Mouse (Mus musculus) limb, embryonic 11.5 days (tissue): ENCODE measurements at regions not wholly inside any gene's neighbourhood (a gene's known extent, or its start where the extent isn't known, plus 50 kb on each side); places are given as distances from the start of the nearest gene placed in this dataset.

Experiments used
- ATAC-seq: fragments of 200-750 bp; cut with Nextera tagmentation; 2 replicates; pipeline ENCODE4 v1.8.0; 2017; ENCODE audit warnings: low read depth; ENCODE audit not compliant: insufficient number of reproducible peaks, low FRiP score, low TSS enrichment
- DNase-seq: peaks from one replicate; pipeline ENCODE4 v3.0.0-alpha.2; 2015; ENCODE audit warnings: low spot score
- H3K27ac ChIP-seq: fragments of 300-500 bp; sonication (generic); replicated peaks from 2 replicates; pipeline ENCODE4 v1.5.1; 2014; ENCODE audit warnings: low read depth, mild to moderate bottlenecking, low read length
- H3K27me3 ChIP-seq: fragments of 300-500 bp; sonication (generic); 2 replicates; pipeline ENCODE4 v1.6.1; 2014; ENCODE audit warnings: mild to moderate bottlenecking, low read length, mixed read lengths; ENCODE audit not compliant: control insufficient read depth, insufficient read depth
- H3K36me3 ChIP-seq: fragments of 300-500 bp; sonication (generic); 2 replicates; pipeline ENCODE4 v1.6.1; 2014; ENCODE audit warnings: mild to moderate bottlenecking, low read length, moderate library complexity, mixed read lengths; ENCODE audit not compliant: control insufficient read depth, insufficient read depth
- H3K4me1 ChIP-seq: fragments of 300-500 bp; sonication (generic); 2 replicates; pipeline ENCODE4 v1.6.1; 2014; ENCODE audit warnings: low read length, mixed read lengths; ENCODE audit not compliant: control insufficient read depth, insufficient read depth
- H3K4me2 ChIP-seq: fragments of 300-500 bp; sonication (generic); 2 replicates; pipeline ENCODE4 v1.6.1; 2014; ENCODE audit warnings: low read depth, mild to moderate bottlenecking, moderate library complexity; ENCODE audit not compliant: severe bottlenecking
- H3K4me3 ChIP-seq: fragments of 300-500 bp; sonication (generic); 2 replicates; pipeline ENCODE4 v1.5.1; 2014; ENCODE audit warnings: low read depth, low read length
- H3K9ac ChIP-seq: fragments of 300-500 bp; sonication (generic); 2 replicates; pipeline ENCODE4 v1.6.1; 2014; ENCODE audit warnings: mild to moderate bottlenecking, low read length
- H3K9me3 ChIP-seq: fragments of 300-500 bp; sonication (generic); 2 replicates; pipeline ENCODE4 v1.6.1; 2016; ENCODE audit warnings: low read length; ENCODE audit not compliant: control insufficient read depth
- WGBS: fragments of 180-500 bp; shearing (Covaris S2); extraction: QIAGEN DNeasy Blood & Tissue Kit; methylation state at CpG from one replicate; pipeline ENCODE4 v1.1.7; 2014; 5-methylcytosine and 5-hydroxymethylcytosine counted together

- Histone ChIP-seq H3K4me3 (no peak overlapping the region), H3K9ac (no peak overlapping the region), H3K36me3 (no peaks in the 10 kb centered on the region), H3K9me3 (no peaks in the 10 kb centered on the region), H3K4me1 (no peaks in the 10 kb centered on the region), H3K27me3 (no peaks in the 10 kb centered on the region), H3K4me2 (no peak overlapping the region), H3K27ac (no peak overlapping the region)
- ATAC-seq = no peak
- WGBS = 95% methylated on average over 4 of the region's 4 CpGs
- DNase-seq = no peak
Observed at GRCm38 (mm10) chr6:100083868-100084477, 203.3 kb downstream of the Rybp start.

GRCm38 (mm10) chr6:100083127-100083526 lies 204.2 kb downstream of the Rybp start:
- no peaks in the 10 kb centered on the region for H3K9me3 ChIP-seq
- no peak overlapping the region for H3K4me2 ChIP-seq
- H3K27me3 ChIP-seq = no peaks in the 10 kb centered on the region
- ATAC-seq = no peak
- no peak for DNase-seq
- no peak overlapping the region for H3K4me3 ChIP-seq
- H3K4me1 ChIP-seq = no peaks in the 10 kb centered on the region
- H3K36me3 ChIP-seq = no peaks in the 10 kb centered on the region
- H3K9ac ChIP-seq = no peak overlapping the region
- 83% methylated on average over 5 of the region's 5 CpGs for WGBS
- H3K27ac ChIP-seq = no peak overlapping the region

GRCm38 (mm10) chr6:100074672-100075335 lies 212.5 kb downstream of the Rybp start:
- WGBS = 12% methylated on average over 10 of the region's 10 CpGs
- no peak; the same call in 1 of the 2 replicates for ATAC-seq
- no peak overlapping the region for H3K4me3 ChIP-seq

GRCm38 (mm10) chr6:100072261-100072968 lies 214.9 kb downstream of the Rybp start:
- no peak overlapping the region for H3K4me3 ChIP-seq
- ATAC-seq = no peak
- no peak overlapping the region for H3K9ac ChIP-seq
- no peaks in the 10 kb centered on the region for H3K36me3 ChIP-seq
- no peaks in the 10 kb centered on the region for H3K4me1 ChIP-seq
- H3K27ac ChIP-seq = no peak overlapping the region
- DNase-seq = no peak
- H3K9me3 ChIP-seq = peaks cover 2% of the 10 kb centered on the region; the same call in 1 of the 2 replicates
- no peaks in the 10 kb centered on the region for H3K27me3 ChIP-seq
- no peak overlapping the region for H3K4me2 ChIP-seq
- WGBS = 80% methylated on average over 6 of the region's 6 CpGs

More at GRCm38 (mm10) chr6:100074672-100075335, 212.5 kb downstream of the Rybp start:
- Histone ChIP-seq H3K36me3 (no peaks in the 10 kb centered on the region), H3K27ac (no peak overlapping the region), H3K4me2 (no peak overlapping the region), H3K9ac (no peak overlapping the region), H3K4me1 (no peaks in the 10 kb centered on the region), H3K9me3 (peaks cover 2% of the 10 kb centered on the region; the same call in 1 of the 2 replicates), H3K27me3 (no peaks in the 10 kb centered on the region)
- DNase-seq = peak; percentile 68

GRCm38 (mm10) chr6:100069151-100069550 lies 218.1 kb downstream of the Rybp start:
- H3K36me3 ChIP-seq = no peaks in the 10 kb centered on the region
- ATAC-seq (no peak), DNase-seq (no peak)
- H3K4me2 ChIP-seq = no peak overlapping the region
- WGBS = 87% methylated on average over 4 of the region's 4 CpGs
- no peaks in the 10 kb centered on the region for H3K27me3 ChIP-seq
- no peak overlapping the region for H3K27ac ChIP-seq
- no peak overlapping the region for H3K4me3 ChIP-seq
- H3K9ac ChIP-seq = no peak overlapping the region
- H3K9me3 ChIP-seq = no peaks in the 10 kb centered on the region
- H3K4me1 ChIP-seq = no peaks in the 10 kb centered on the region

- Histone ChIP-seq H3K36me3 (no peaks in the 10 kb centered on the region), H3K9ac (no peak overlapping the region), H3K27ac (no peak overlapping the region), H3K9me3 (no peaks in the 10 kb centered on the region), H3K4me1 (no peaks in the 10 kb centered on the region), H3K4me3 (no peak overlapping the region), H3K4me2 (no peak overlapping the region), H3K27me3 (no peaks in the 10 kb centered on the region)
- no peak for ATAC-seq
- DNase-seq = no peak
- 87% methylated on average over 4 of the region's 4 CpGs for WGBS
Observed at GRCm38 (mm10) chr6:100067273-100067672, 220.0 kb downstream of the Rybp start.

- ATAC-seq = no peak
- H3K36me3 ChIP-seq = no peaks in the 10 kb centered on the region
Observed at GRCm38 (mm10) chr6:100065586-100065985, 221.7 kb downstream of the Rybp start.

GRCm38 (mm10) chr6:100062961-100063360 lies 224.3 kb downstream of the Rybp start:
- Histone ChIP-seq H3K4me1 (peaks cover 7% of the 10 kb centered on the region; the same call in 1 of the 2 replicates), H3K27me3 (0 out of 2 replicates have a peak, but pooled peaks cover 4% of the 10 kb centered on the region), H3K36me3 (no peaks in the 10 kb centered on the region), H3K27ac (no peak overlapping the region), H3K4me2 (no peak overlapping the region), H3K4me3 (no peak overlapping the region), H3K9me3 (no peaks in the 10 kb centered on the region), H3K9ac (no peak overlapping the region)
- WGBS = 88% methylated on average over 8 of the region's 8 CpGs
- ATAC-seq = no peak
- DNase-seq = no peak

More at GRCm38 (mm10) chr6:100065586-100065985, 221.7 kb downstream of the Rybp start:
- 83% methylated on average over 3 of the region's 3 CpGs for WGBS
- H3K9me3 ChIP-seq = no peaks in the 10 kb centered on the region
- H3K27ac ChIP-seq = no peak overlapping the region
- no peaks in the 10 kb centered on the region for H3K4me1 ChIP-seq
- H3K4me2 ChIP-seq = no peak overlapping the region
- no peak for DNase-seq
- no peak overlapping the region for H3K4me3 ChIP-seq
- no peak overlapping the region for H3K9ac ChIP-seq
- H3K27me3 ChIP-seq = no peaks in the 10 kb centered on the region
